Mouse (Mus musculus) megakaryocyte, adult 5-6 weeks (primary cell): ENCODE results near the gene Spn. TPM values are rescaled to one million over a fixed set of nuclear protein-coding genes. Genes with fewer than 3 reads are reported as not detected.

Source experiments
- ATAC-seq: 2 replicates; pipeline ENCODE4 v1.8.0; 2016; ENCODE audit warnings: mild to moderate bottlenecking, inconsistent platforms; ENCODE audit not compliant: poor library complexity, severe bottlenecking
- total RNA-seq, 2 experiments: library from RNA; stranded (forward) in 1 of 2; stranded (reverse) in 1 of 2; fragments of 153-499, 151-499 nt in 1 of 2; fragments of 221-1000, 200-1000 nt in 1 of 2; gene quantifications; 2 replicates each; pipeline versions ENCODE4 v1.2.3 to v1.2.4; 2015 to 2017

The Spn gene
- total RNA-seq, 2 experiments from 2014 or later, result 74.6 to 241 TPM

DNA sequence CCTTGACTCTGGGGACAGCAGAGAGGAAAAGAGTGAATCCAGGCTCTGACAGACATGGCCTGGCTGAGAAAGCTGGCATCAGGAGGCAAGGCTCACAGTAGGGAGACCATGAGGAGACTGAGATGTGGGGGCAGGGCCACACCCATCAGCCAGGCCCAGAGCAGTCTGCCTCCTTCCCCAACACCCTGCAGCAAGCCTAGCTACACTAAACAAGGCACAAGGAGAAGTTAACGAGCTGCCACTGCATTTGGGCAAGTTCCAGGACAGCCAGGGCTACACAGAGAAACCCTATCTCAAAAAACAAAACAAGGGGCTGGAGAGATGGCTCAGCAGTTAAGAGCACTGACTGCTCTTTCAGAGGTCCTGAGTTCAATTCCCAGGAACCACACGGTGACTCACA lies 4.6 kb upstream of the Spn start:
- ATAC-seq, result no peak

DNA sequence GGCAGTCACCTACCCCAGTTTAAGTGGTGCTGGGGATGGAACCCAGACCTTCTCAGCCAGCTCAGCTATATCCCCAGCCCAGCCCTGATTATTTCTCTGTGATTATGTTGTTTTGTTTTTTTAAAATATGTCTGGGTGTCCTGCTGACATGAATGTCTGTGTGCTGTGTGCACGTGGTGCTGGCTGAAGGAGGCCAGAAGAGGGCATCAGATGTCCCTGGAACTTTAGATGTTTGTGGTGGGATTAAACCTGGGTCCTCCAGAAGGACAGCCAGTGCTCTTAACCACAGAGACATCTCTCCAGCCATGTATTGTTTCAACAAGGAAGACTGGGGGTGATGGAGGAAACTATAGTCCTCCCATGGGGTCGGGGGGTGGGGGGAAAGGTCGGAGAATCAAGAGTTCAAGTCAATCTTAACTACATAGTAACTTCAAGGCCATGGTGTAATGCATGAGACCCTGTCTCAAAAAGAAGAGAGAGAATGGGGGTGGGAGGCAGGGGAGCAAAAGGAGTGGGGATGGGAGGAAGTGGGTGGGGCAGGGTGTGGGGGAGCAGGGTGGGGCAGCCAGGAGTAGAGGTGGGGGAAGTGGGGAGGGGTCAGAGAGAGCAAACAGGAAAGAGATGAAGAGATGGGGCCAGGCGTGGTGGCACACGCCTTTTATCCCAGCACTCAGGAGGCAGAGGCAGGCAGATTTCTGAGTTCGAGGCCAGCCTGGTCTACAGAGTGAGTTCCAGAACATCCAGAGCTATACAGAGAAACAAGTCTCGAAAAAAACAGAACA lies 3.2 kb upstream of the Spn start:
- no peak for ATAC-seq

DNA sequence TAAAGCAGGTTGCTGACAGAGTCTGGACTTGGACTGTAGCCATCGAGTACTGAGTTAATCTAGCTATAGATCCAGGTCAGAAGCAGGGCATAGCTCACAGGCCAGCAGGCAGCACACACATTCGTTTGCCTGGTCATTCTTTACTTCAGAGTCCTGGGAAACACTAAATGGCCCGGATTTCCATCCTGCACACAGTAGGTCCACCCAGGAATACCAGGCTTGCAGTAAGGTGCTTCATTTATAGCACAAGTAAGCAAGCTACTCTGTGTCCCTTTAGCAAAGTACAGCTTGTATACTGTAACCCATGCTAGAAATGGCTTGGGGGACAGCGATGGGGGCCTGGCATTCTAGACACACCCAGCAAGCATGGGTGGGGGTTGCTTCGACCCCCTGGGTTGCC lies 1.9 kb upstream of the Spn start:
- no peak for ATAC-seq

DNA sequence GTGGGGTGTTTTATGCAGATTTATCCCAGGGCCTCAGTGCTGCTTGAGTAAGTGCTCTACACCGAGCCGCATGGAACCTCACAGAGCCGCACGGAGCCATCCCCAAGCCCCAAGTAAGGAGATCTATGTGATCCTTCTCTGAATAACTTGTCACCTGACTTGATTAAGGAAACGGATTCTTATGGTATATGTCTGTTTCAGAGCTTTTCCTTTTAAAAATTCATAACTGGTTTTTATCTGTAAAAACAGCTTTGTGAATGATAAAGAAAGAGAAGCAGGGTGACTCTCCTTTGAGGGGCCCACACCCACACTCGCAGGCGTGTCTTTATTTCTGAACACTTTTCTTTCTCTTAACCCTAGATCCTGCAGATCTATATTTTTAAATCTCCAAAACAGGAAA lies 1.5 kb upstream of the Spn start:
- ATAC-seq, result no peak

DNA sequence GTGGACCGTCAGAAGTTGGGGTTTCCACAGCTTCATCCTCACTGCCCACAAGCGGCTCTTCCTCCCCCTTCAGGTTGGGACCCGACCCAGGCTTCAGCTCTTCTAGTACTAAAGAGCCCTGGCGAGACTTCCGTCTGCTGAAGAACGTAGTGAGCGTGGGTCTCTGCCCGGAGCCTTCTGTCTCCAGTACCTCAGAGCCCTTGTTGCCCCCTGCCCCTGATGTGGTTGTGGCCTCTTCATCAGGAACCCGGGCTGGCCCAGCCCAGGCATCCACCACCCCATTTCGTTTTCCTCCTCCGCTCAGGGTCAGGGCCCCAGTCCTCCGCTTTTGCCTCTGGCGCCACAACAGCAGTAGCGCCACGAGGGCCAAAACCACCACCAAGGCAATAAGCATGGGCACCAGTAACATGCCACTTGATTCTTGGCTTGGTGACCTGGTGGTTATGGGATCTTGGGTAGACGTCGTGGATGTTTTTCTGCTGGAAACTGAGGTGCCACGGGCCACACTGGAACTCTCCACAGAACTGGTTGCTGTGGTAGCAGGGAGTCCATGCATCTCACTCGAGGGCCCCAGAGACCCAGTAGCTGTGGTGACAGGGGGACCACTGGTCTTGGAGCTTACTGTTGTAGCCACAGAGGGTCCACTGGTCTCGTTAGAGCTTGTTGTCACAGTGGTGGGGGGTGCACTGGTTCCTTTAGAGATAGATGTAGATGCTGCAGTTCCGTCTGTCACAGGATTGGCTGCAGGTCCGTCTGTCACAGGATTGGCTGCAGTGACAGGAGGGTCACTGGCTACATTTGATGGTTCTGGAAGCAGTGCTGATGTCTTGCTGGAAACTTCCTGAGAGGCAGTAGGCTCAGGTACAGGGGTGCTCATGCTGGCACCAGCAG lies 1.2 kb downstream of the Spn start:
- ATAC-seq, result peak; percentile 19

DNA sequence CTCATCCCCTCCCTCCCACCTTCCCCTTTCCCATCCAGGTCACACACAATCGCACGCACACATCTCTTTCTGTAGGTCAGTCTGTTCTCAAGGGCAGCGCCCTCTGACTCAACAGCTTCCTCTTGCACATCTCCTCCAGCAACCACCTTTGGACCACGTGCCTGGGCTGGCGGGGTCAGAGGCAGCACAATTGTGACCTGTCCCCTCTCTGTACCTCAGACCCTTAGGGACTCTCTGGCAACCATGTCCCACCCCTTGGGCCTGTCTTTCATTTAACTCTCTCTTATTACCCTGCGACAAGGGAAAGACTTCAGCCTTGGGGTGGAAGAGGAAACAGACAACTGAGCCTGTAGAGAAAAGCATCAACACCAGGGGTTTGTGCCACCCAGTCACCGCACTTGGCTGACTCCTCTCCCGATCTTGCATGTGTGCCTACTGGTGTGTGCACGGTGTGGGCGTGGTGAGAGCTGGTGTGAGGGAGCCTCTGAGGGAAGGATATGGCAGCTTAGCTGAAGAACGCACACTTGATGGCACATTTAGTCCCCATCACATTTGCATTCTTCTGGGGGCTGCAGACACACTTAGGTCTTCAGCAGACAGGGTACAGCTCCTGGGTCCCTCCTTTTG lies 2.7 kb downstream of the Spn start:
- peak; percentile 63 for ATAC-seq

- ATAC-seq, result no peak
These were observed 4.5 kb downstream of the Spn start for GRCm38 (mm10) chr7:127133125-127133524.

- peak; percentile 68 for ATAC-seq
These were observed 8.0 kb downstream of the Spn start for GRCm38 (mm10) chr7:127129638-127130037.

GRCm38 (mm10) chr7:127121911-127122270 lies 15.7 kb downstream of the Spn start, which contains the start of gene Qprt:
TSS of gene Qprt (minus strand) at chr7:127122226.
- ATAC-seq, result no peak

DNA sequence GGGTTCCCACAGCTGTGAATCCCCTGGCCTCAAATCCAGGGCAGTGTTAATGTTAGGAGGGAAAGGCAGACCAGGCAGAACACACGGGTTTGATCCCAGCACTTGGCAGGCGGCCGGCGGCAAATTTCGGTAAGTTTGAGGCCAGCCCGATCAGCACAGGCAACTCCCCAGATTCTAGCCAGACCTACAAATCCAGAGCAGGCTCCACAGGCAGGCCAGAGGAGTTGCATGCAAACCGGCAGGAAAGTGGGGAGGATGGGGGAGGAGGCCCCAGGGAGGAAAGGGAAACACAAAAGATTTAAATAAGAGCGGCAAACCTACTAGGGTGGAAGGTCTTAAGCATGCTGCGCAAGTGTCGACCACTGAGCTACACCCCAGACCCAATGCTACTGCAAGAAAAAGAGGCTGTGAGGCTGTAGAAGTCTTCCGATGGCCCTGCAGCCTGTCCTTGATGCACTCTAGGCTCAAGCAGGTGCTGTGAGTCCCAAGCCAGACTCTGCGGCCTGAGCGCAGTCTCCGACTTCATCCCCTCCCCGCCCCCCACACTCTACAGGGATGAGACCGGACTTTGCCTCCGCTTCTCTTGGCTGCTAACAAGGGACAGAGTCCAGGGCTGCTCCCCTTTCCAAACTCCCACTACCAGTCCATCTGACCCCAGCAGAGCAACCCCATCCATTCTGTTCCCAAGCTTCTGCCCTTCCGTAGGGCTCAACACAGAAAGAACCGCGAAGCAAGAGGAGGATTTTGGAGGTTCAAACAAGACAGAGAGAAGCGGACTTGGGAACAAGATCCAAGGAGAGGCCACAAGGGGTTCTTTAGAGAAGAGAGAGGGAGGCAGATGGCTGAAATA lies 16.3 kb downstream of the Spn start:
- no peak for ATAC-seq

DNA sequence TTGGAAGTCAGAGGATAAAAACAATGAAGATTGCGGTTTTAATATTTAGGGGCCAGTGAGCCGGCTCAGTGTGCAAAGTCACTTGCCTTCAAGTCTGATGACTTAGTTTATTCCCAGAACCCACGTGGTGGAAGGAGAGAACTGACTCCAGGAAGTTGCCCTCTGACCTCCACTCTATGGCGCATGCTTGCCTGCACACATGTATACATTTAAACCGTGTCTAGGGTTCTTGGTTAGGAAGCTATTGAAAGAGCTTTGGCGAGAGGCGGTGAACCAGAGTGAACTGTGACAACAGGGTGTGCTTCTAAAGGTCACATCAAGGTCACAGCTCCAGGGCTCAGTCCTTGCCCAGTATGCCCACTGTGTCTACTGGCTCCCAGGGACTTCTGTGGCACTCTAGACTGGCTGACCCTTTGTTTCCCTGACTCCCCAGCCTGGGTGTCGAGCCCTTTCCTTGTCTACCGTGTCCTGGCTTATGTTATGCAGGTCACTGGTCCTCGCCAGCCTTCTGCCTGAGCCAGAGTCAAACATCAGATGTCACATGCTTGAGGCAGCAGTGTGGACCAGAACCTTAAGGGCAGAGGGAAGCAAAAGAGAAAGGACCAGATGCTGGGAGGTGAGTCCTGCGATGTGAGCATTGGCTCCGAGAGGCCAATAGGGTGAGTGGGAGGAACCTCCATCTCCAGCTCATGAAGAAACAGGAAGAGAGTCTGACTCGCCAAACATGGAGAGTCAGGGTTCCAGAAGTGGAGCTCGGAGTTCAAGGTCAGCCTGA lies 18.8 kb downstream of the Spn start:
- no peak for ATAC-seq

DNA sequence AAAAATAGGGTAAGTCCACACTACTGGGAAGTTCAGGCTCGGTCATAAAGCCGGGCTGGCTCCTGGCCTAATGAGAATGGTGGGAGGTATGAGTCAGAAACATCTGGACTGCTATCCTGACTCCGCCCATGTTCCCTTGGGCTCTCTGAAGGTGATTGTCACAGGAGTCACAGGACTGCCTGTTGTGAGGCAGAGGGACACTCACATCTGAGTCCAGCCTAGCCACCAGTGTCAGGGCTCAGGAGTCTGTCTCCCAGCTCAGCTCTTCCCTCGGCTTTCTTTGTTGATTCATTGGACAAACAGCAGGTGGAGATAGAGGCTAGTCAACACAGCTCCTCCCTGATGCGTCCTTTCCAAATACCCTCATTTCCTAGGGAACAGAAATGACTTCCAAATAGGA lies 19.7 kb downstream of the Spn start:
- ATAC-seq, result no peak

DNA sequence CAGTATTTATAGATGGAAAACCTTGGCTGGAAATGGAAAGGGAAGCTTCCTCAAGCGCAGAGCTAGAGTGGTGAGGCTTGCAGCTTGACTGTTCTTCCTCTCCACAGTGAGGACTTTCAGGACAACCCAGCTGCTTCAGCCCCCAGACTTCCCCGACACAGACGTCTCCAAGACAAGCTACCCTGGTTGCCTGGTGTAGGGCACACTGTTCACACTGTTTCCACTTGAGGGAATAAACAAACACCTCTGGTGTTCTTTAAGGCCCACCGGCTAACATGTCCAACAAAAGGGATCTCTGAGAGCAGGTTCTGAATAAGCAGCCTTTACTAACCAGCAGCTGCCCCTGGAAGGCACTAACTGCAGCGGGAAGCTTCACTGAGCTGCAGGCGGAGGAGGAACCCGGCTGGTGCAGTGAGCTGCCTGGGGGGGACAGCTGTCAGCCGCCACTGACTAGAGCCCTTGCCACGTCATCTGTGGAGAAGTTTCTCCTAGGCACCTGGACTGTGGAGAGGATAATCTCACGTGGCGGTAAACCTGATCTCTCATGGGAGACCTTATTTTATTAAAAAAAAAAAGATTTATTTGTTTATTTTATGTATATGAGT lies 21.2 kb downstream of the Spn start:
- ATAC-seq, result no peak

- no peak for ATAC-seq
These were observed 22.7 kb downstream of the Spn start for GRCm38 (mm10) chr7:127114920-127115319.

DNA sequence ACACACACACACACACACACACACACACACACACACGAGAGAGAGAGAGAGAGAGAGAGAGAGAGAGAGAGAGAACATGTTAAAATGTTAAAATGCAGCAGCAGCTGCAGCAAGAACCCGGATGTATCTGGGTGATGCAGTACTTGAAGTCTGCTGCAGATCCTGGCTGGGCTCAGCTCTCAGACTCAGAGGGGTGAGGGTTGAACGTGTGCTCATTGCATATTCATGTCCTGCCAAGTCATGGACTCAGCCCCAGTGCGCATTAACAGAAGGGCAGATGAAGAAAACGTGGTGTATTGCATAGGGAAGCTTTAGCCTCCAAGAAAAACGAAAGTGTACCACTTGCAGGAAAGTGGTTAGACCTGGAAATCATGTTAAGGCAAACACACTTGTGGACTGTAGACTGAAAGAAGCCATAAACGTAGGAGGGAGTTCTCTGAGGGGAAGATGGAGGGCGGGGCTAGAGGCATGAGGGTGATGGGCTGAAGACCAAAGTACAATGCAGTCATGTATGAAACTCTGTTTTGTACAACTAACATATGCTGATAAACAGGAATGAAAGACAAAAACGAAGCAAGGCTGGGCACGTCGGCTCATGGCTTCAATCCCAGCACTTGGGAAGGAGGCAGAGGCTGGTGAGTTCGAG lies 23.9 kb downstream of the Spn start:
- 0 out of 2 replicates have a peak, but pooled peaks have one; percentile 19 for ATAC-seq

- ATAC-seq, result peak; percentile 47
These were observed 24.6 kb downstream of the Spn start for GRCm38 (mm10) chr7:127112921-127113597.

GRCm38 (mm10) chr7:127112251-127112841 lies 25.3 kb downstream of the Spn start:
- 0 out of 2 replicates have a peak, but pooled peaks have one; percentile 11 for ATAC-seq

DNA sequence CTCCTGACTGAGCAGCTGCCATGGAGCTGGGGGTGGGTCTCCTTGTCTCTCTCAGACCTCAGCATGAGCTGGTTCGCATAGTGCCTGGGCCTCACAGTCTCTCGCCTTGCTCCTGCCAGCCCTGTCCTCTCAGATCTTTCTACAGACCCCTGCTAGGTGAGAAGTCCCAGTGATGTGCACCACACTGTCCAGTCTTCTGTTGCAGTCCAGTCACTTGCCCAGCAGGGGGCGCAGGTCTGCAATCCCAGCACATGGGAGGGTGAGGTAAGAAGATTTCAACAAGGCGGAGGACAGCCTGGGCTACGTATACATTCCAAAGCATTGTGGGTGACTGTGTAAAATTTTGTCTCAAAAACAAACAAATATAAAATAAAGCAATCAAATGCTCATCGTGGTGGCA lies 26.2 kb downstream of the Spn start:
- peak; percentile 69 for ATAC-seq
